Mouse (Mus musculus) adrenal gland, adult 2 months (tissue): Measurements from ENCODE around the gene Ntrk3. TPM values are rescaled to one million over a fixed set of nuclear protein-coding genes. Genes with fewer than 3 reads are reported as not detected.

ENCODE experiments used
- DNase-seq: peaks from one replicate; pipeline ENCODE4 v3.0.0; 2021
- polyA plus RNA-seq: library from polyadenylated mRNA; depleted of rRNA; stranded (reverse); fragments of >200 nt; gene quantifications from 2 replicates; pipeline ENCODE4 v1.2.3, GENCODE M21; 2012
- total RNA-seq, 2 experiments: library from RNA; stranded (reverse); gene quantifications; 2 replicates each; pipeline ENCODE4 v1.2.3; 2021

The Ntrk3 gene
- total and polyA plus RNA-seq, 3 experiments = 22.5 to 25.6 (median 23.5) TPM

DNA sequence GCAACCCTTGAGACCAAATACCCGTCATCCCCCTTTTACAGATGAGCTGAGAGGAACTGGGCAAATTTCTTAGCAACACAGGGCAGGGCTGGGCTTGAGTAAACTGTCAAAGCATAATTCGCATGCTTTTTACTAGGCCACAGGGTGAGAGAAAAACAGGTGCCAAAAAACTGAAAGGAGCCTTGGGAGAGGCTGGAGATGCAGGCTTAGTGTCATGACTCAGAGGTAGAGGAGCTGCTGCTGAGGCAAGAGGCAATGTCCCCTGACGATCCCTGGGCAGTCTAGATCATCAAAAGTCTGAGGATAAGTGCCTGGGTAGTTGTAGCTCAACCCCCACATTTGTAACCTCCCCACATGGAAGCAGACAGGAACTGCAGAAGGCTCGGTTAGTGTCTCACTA is 116.7 kb downstream of the Ntrk3 start:
- peak; percentile 11 for DNase-seq

DNA sequence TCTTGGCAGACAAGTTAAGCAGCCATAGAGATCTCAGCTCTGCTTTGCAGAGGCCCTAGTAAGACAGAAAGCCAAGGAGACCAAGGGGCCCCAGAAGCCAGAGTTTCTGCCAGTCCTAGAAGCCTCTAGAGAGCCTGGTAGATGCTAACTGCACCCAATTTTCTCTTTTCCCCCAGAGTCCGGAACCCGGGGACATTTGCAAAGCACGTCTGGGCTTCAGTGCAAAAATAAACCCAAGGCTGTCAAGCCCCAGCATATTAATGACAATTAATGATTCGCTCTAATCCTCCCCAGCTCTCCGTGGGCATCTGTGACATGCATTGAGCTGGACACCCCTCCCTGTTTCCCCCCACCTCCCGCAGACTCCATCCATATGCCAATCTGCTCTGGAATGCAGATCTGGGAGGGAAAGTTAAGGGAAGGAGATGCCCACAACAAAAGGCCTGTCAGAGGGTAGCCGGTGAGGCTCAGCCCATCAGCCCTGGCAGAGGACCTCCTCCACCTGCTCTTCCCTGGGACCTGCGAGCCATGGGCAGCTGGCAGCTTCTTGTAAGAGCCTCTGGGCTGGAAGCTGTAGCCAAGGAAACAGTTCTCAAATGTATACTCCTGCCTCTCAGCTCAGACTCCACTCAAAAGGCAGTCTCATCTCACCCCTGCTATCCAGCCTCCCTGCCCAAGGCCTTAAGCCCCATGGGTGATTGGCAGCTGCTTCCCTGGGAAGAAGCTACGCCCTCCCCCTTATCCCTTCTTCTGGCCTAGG is 117.8 kb downstream of the Ntrk3 start:
- no peak for DNase-seq

DNA sequence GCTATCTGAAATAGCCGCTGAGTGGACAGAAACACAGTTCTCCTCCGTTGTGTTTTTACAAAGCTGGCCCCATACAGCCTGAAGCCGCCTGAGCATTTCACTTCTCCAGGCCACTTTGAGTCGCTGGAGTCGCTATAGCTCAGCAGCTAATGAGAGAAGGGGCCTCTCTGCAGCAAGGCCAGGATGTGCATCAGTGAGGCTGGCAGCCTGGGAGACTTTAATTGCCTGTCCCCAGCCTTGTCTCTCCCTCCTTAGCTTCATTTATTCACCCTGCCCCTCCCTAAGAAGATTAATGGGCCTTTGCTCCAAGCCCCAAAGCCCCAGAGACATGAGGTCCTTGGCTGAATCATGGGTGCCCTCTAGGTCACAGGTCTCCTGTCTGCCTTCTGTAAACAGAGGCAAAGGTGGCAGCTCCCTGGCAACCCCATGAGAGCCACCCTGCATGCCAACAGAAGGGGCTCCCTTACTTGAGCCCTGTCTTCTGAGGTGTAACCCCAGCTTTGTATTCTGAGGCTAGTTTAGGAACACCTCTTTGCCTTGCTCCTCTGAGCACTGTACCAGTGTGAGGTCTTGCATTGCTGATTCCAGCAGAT is 132.2 kb downstream of the Ntrk3 start:
- DNase-seq = peak; percentile 20

DNA sequence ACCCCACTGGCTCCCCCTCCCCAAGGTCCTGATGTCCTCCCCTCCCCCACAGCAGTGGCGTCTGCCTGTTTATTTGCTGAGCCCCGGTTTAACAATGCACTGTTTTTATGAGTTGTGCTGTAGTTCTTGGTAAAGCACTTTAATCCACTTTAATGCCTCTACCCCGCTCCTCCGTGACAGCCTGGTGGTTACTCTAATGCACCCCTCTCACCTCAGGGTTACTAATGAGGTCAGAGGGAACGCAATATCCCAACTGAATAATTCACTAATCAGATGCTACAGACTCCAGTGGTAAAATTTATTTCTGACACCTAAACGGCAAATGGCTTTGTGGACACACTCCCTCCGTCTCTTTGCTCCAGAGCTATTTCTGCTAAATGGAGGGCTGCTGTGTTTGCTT is 133.9 kb downstream of the Ntrk3 start:
- no peak for DNase-seq

DNA sequence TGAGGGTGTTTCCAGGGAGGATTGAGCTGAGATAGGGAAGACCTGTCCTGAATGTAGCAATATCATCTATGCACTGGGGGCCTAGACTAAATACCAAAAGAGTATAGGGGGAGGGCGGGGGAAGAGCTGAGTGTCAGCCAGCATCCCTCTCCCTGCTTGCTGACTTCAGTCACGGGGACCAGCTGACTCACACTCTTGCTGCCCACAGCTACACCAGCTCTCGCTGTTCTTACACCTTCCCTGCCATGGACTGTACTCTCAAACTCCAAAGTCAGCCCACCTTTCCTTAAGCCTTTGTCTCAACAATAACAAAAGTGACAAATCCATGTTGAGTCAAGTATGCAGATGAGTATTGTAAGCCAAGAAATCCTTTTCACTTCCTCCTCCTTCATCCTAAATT is 136.0 kb downstream of the Ntrk3 start:
- DNase-seq = no peak

DNA sequence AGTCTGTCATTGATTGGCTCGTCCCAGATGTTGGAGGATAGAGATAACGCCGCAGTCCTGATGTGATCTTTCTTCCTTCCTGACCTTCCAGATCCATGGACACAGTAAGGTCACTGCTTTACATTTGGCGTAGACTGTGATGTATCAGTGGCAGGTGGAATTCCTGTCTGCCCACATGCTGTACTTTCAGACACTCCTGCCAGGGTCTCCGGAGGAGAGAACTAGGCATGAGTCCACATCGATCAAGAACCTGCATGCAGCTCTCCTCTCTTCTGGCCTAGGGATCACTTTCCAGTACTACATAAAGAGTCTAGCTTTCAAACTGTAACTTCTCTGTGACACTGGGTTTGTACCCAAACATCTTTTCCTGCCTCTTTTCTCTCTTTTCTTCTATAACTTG is 136.9 kb downstream of the Ntrk3 start:
- DNase-seq = no peak

DNA sequence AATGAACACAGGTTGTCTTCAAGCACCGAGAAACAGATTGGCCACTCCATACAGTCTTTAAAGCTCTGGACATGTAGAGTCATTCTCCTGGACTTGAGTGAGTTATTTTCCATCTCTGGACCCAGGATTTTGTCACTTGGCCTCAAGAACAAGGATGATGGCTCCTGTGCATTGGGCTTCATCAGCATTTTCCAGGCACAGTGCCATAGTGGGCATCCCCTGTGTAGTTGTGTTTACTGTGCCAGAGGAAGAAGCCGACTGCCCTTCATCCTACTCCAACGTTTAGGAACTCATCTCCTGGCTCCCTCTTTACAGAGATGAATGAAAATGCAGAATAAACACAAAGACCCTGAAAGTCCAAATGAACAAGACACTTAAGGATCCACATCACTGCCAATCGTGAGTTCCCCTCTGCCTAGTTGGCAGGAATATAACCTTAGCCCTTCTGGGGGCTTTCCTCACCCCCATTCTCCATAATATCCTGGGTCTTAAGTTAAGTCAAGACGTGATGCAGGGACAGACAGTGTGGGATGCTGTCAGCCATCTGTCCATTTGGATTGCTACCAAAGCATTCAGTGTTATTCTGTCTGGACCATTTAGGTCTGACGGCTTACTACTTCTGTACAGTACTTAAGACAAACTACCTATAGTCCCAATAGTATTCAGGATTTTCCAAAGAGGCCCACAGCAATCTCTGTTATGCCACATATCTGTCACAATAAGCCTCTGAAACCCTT is 137.7 kb downstream of the Ntrk3 start:
- DNase-seq = no peak

DNA sequence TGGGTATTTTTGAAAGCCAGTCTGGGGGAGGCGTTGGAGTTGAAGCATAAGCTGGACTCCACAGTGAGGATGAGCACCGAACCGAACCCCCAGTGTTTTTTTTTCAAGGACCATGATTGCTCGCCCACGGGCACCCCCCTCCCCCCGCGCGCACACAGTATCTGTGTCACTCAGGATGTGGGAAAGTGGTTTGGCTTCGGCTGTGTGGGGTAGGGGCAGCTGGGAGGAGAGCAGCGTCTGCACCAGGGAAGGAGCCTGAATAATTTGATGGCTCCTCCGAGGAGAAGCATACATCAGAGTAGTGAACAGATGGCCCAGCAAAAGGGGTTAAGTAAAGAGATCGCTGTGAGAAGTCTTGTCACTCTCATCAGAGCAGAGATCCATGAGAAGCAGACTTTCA is 139.7 kb downstream of the Ntrk3 start:
- DNase-seq = no peak

DNA sequence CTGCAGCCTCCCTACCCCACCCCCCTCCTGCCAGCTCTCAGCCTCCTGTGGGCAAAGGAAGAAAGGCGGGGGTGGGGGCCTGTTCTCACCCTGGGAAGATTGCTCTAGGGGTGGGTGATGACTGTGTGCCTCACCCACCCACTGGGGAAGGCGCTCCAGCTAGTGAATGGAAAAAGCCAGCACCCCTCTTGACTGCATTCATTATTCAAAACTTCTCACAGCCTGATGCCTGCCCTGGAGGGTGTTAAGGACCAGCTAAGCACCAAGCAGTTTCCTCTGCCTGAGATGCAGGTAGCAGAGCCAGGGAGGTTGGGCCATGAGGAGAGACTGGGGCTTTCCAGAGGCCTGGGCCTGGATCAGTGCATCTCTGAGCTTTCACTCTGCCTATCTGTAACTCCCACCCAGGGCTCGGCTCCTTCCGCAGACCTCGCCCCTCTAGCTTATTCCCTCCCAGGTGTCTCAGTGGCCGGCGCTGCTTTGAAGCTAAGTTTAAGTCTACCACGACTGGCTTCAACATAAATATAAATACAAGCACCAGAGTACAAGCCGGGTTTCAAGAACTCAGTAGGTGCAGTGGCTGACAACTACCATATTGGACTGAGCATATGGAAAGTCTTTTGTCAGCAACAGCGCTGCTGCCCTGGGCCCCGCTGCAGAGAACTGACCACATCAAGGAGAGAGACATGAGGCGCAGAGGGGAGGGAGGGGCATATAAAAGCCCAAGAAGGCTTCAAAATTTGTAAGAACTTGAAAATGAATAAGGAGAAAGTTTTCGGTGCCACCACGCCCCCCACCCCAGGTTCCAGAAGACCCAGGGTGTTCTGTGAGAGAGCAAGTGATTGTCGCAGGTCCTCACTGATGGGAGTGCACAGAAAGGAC is 140.3 kb downstream of the Ntrk3 start:
- no peak for DNase-seq

DNA sequence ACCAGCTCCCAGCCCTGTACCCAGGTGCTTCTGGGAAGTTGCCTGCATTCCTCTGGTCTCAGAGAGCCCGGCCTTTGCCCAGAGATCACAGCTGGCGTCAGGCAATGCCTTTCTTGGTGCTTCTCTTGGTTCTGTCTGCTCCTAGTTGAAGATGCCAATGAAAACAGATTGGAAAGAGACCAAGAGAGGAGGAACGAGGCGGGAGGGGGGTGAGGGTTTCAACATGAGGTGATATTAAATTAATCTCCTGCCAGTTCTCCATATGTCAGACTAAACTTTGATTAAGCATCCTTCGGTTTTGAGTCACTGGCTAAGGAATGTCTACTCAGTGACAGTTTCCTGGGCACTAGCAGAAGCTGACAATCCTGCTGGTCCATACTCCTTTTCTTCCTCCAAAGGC is 141.3 kb downstream of the Ntrk3 start:
- DNase-seq = no peak

DNA sequence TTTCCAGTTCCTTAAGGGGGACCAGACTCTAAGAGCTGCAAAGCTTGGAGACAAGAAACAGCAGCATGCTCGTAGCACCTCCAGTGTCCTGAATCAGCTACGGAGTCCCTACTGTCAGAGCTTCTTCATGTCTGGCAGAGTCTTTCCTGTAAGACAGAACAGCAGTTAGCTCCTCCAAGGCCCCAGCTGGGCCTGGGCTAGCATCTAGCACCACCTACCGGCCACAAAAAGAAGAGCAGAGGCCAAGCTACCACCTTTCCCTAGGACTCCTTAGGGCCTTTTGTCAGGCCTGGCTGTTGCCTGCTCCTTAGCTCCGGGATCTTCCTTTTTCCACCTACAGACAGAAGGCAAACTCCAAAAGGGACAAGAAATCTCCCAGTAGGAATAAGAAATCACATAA is 141.9 kb downstream of the Ntrk3 start:
- DNase-seq = peak; percentile 74

DNA sequence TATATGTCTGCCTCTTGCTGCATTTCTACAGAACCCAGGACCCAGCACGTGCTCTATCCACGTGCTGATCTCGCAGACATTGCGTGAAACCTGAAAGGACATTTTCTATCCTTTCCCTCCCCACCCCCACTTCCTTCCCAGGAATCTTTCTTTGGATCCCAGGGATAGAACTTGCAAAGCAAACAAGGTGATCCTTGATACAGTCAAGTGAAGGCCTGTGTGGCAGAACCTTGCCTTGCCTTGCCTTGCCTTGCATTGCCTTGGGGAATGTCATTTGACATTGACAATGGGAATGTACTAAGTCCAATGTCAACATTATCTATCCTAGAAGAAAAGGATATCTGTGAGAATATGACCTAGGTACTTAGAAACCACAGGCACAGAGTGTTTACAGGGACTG is 144.9 kb downstream of the Ntrk3 start:
- no peak for DNase-seq

DNA sequence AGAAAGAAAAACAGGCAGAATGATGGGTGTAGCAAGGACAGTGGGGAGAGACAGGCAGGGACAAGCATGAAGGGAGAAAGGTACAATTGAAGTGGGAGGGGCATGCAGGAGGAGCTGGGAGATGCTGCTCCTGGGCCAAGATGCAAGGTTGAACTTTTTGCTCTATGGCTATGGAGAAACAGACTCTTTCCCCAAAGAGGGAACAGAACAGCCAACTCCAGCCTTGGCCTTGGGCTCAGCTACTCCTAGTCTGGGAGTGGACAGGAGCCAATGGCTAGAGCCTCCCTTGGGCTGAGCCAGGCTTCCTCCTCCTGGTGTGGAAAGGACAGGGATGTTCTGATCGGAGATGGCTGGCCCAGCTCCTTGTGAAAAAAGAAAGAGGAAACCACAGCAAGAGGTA is 145.6 kb downstream of the Ntrk3 start:
- no peak for DNase-seq

DNA sequence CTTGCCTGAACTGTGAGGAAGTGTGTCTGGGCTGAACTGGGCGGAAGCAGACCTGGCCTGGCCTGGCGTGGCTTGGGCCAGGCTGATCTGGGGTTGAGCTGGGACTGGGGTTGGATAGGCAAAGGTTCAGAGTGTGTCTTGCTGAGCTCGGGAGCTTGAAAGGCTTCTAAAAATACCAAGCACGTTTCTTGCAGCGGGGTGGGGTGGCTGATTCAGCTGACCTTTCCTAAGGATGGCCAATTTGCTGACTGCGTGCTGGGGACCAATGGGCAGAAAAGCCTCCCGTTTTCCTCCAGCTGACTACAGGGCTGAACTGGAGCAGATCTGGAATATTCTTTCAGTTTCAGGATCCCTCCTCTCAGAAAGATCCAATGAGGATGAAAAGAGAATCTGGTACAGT is 148.0 kb downstream of the Ntrk3 start:
- DNase-seq = peak; percentile 63

DNA sequence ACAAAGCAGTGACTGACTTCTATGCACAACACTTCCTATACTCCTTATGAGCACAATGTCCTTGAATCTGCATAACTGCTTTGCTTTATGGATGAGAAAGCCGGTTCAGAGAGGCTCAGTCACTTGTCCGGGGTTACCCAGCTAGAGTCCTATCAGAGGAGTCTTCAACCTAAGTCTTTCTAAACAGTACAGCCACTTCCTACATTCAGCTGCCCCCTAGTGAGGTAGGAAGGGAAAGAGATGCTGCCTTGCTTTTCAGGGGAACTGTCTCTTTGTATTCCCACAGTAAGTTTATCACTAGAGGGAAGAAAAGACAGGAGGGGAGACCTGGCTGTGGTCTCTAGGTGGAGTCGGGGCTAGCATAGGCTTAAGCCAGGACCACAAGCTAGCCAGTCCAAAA is 151.0 kb downstream of the Ntrk3 start:
- DNase-seq = no peak

DNA sequence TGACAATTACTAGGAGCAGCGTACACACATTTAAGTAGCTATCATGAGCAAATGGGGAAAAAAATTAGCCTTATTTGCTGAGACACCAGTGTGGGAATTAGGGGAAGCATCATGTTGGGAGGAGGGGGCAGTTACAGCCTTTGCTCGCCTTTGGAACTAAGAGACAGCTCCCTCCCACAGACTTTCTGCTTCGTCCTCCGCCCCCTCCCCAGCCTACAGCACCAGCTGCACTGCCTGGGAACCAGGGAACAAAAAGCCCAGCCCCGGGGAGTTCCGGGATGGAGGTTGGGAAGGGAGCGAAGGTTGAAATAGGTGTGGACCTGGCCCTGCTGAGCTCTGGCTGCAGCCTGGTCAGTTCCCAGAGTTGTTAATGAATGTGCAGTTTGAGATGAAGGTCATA is 151.9 kb downstream of the Ntrk3 start:
- no peak for DNase-seq

DNA sequence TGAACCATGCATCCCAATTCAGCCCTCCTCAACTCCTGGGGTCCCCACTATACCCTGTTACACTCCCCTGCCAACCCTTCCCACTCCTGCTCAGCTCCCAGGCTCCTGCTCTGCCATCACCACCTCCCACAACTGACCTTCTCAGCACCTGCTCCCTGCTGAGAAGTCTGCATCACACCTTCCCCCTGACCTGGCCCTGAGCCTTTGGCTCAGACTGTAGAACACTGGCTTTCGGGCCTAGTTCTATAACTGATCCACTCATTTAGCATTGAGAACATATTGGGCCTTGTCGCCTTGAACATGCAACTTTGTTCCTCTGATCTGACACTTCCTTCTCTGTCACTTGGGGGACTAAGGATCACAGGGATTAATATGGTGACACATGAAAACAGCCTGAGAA is 152.9 kb downstream of the Ntrk3 start:
- no peak for DNase-seq

DNA sequence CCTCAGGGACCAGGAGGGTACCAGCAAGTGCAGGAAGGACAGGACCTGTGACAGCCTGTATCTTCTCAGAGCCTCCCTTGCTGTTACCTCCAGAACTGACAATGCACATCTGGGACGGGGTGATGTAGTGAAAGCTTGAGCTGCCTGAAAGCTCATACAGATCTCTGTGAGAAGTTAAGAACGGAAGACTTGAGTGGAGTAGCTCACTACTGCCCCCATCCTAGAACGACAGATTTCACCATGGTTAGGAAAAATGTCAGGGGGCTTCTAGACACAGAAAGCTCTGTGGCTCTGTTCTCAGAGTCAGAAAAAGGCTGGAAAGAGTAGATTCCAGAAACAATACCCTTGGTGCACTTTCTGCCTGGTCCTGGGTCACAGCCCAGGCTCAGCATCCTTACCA is 153.3 kb downstream of the Ntrk3 start:
- no peak for DNase-seq

DNA sequence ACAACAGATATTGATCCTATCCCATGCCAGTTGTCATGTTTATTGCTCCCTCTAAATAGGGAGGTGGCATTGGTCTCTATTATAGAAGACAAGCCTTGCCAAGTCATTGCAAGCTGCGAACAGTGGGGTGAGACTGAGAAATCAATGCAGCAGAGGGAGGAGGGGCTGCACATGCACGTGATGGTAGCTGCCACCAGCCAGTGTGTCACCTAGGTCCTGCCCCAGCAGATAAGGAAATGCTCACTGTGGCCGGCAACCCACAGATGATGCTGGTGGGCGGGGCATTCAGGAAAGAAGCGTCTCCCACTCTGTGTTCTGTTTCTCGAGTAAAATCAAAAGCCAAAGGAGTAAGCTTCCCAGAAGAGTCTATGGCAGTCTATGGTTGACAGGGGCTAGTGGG is 154.1 kb downstream of the Ntrk3 start:
- DNase-seq = no peak

DNA sequence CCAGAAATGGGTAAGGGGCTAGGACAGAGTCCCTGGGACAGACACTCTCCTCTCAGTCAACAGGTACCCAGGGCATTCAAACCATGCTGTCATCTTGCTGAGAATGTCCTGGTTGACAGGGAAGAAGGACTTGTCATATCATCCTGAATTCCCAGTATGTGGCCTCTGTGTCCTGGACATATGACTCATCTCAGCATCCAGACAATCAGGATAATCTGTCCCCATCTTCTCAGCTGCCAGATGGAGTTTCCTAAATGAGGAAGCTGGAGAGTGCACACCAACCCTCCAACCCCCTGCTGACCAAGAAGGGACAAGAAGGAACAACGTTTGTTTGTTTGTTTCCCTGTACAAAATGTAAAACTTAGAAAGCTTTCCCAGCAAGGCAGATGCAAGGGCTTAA is 156.5 kb downstream of the Ntrk3 start:
- DNase-seq = no peak

DNA sequence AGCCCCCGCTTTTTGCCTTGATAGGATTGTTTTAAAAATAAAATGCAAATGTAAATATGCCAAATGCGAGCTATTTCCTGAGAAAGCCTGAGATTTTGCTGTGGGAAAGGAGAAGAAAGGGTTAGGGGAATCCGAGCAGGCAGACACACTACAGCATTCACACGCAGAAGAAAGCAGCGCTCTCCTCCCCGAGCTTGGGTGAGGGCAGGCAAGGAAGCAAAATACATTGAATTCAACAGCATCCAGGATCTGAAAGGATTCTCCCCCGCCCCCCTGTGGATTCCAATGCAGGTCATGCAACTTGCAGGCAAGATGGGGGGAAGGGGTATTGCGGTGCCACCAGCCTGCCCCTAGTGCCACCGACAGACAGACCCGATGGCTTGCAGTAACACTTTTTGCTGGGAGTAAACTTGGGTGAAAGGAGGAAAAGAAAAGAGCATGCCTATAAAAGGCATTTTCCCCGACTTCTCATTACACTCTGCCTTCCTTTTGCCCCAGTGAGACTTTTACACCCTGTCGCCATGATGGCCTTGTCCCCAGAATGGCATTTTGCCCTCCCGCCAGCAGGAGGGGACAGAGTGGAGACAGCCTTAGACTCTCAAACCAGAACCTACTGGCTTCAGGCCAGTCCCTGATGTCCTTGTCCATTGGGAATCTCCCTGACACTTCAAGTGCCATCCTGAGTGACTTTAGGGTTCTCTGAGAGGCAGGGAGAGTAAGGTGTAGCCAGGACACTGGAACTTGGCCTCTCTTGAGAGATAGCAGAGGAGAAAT is 158.2 kb downstream of the Ntrk3 start:
- peak; percentile 73 for DNase-seq
